Mouse (Mus musculus) thymus, adult 2 months (tissue): ENCODE measurements around the gene G3bp2.

Source experiments
- CTCF ChIP-seq: fragments of 200-500 bp; IDR thresholded peaks from 2 replicates; pipeline ENCODE4 v1.5.1; 2012; ENCODE audit warnings: mild to moderate bottlenecking, control low read depth, low read length, moderate library complexity, borderline replicate concordance; ENCODE audit not compliant: control insufficient read depth, poor library complexity, insufficient read depth; ENCODE audit errors: extremely low read depth
- POLR2A ChIP-seq: fragments of 200-500 bp; IDR thresholded peaks from 2 replicates; pipeline ENCODE4 v1.6.1; 2012; ENCODE audit warnings: mild to moderate bottlenecking, low read length, control low read depth, moderate library complexity; ENCODE audit not compliant: control insufficient read depth, poor library complexity, insufficient read depth; ENCODE audit errors: extremely low read depth

- TF ChIP-seq CTCF = no peak
- no peak for TF ChIP-seq POLR2A
These were observed 18.1 kb upstream of the G3bp2 start for GRCm38 (mm10) chr5:92101601-92102000.
